Comparison of ENCODE assay signal across 9 mouse cellular contexts in genomic region chr2:33878437-33878836, GRCm38 (mm10). TPM values are rescaled to one million over a fixed set of nuclear protein-coding genes. Genes with fewer than 3 reads are reported as not detected.
DNase-seq lines count a peak whose midpoint lies in the region; ATAC-seq and TF ChIP-seq lines count a peak whose summit lies in the region.
"Had no signal": no experiment of that assay in that cellular context is flagged by ENCODE, and none has a peak within 500 bp of the region (broad histone marks: within the 10 kb centered on the region; RNA-seq: fewer than 3 reads in every experiment).

No protein-coding gene starts in this region.

- H3K27ac ChIP-seq in heart, postnatal 0 days (ENCODE audit: low read depth): peak overlapping the region; percentile 56; the same call in 1 of the 2 replicates
- peak overlapping the region; percentile 98 for H3K27ac ChIP-seq in hindbrain, embryonic 14.5 days
- H3K27ac ChIP-seq in neural tube, embryonic 13.5 days (replicated peaks): peak overlapping the region; percentile 97
- H3K27ac ChIP-seq: stomach, embryonic 15.5 days had no signal

- no peak overlapping the region for H3K9ac ChIP-seq in heart, postnatal 0 days (replicated peaks; ENCODE audit: low read depth, low read length)
- peak overlapping the region; percentile 2; the same call in 1 of the 2 replicates for H3K9ac ChIP-seq in hindbrain, embryonic 14.5 days
- peak overlapping the region; percentile 54 for H3K9ac ChIP-seq in neural tube, embryonic 13.5 days
- H3K9ac ChIP-seq: stomach, embryonic 15.5 days had no signal

- H3K27me3 ChIP-seq in heart, postnatal 0 days (ENCODE audit: control insufficient read depth, insufficient read depth, low read length): no peaks in the 10 kb centered on the region
- H3K27me3 ChIP-seq in hindbrain, embryonic 14.5 days (ENCODE audit: control insufficient read depth, insufficient read depth, low read length): no peaks in the 10 kb centered on the region
- H3K27me3 ChIP-seq in neural tube, embryonic 13.5 days: no peaks in the 10 kb centered on the region
- H3K27me3 ChIP-seq: stomach, embryonic 15.5 days had no signal

- ATAC-seq in heart, postnatal 0 days (ENCODE audit: insufficient read depth, low read depth): no peak
- ATAC-seq in hindbrain, embryonic 14.5 days (ENCODE audit: low FRiP score): no peak
- no peak for ATAC-seq in neural tube, embryonic 13.5 days (ENCODE audit: low read depth)

- peaks cover 10% of the 10 kb centered on the region for H3K4me1 ChIP-seq in heart, postnatal 0 days (ENCODE audit: control insufficient read depth, insufficient read depth)
- H3K4me1 ChIP-seq in hindbrain, embryonic 14.5 days (replicated peaks; ENCODE audit: control insufficient read depth, insufficient read depth, low read length): peaks cover 77% of the 10 kb centered on the region
- peaks cover 97% of the 10 kb centered on the region for H3K4me1 ChIP-seq in neural tube, embryonic 13.5 days (replicated peaks)

- no peak overlapping the region for H3K4me3 ChIP-seq in heart, postnatal 0 days (ENCODE audit: low read depth, low read length)
- no peak overlapping the region for H3K4me3 ChIP-seq in hindbrain, embryonic 14.5 days (replicated peaks; ENCODE audit: low read length)
- no peak overlapping the region for H3K4me3 ChIP-seq in neural tube, embryonic 13.5 days
- H3K4me3 ChIP-seq: stomach, embryonic 15.5 days had no signal

- H3K4me2 ChIP-seq in heart, postnatal 0 days (ENCODE audit: low read depth, low read length): no peak overlapping the region; the same call in 1 of the 2 replicates
- no peak overlapping the region for H3K4me2 ChIP-seq in hindbrain, embryonic 14.5 days (replicated peaks)
- H3K4me2 ChIP-seq in neural tube, embryonic 13.5 days: peak overlapping the region; percentile 13; the same call in 1 of the 2 replicates
- H3K4me2 ChIP-seq: stomach, embryonic 15.5 days had no signal

- peaks cover 8% of the 10 kb centered on the region for H3K36me3 ChIP-seq in heart, postnatal 0 days (replicated peaks; ENCODE audit: control insufficient read depth, insufficient read depth, low read length)
- peaks cover 3% of the 10 kb centered on the region for H3K36me3 ChIP-seq in hindbrain, embryonic 14.5 days (replicated peaks; ENCODE audit: control insufficient read depth, insufficient read depth)
- H3K36me3 ChIP-seq in neural tube, embryonic 13.5 days: peaks cover 9% of the 10 kb centered on the region
- H3K36me3 ChIP-seq: stomach, embryonic 15.5 days had no signal

- H3K9me3 ChIP-seq in heart, postnatal 0 days (replicated peaks; ENCODE audit: control insufficient read depth, low read length): no peaks in the 10 kb centered on the region
- no peaks in the 10 kb centered on the region for H3K9me3 ChIP-seq in hindbrain, embryonic 14.5 days (ENCODE audit: control insufficient read depth, low read length)
- no peaks in the 10 kb centered on the region for H3K9me3 ChIP-seq in neural tube, embryonic 13.5 days
- H3K9me3 ChIP-seq: stomach, embryonic 15.5 days had no signal

- WGBS in heart, postnatal 0 days: 53% methylated on average over 11 of the region's 11 CpGs
- 7% methylated on average over 11 of the region's 11 CpGs for WGBS in hindbrain, embryonic 14.5 days
- 11% methylated on average over 11 of the region's 11 CpGs for WGBS in neural tube, embryonic 13.5 days

- TF ChIP-seq EP300 in heart, postnatal 0 days (IDR thresholded peaks at IDR 0.05; ENCODE audit: low read depth): no peak

- no peak for DNase-seq in heart, postnatal 0 days (ENCODE audit: low spot score)
- DNase-seq in heart, adult 9 months (ENCODE audit: low spot score in 2 of 2): no peak
- peak; percentile 83 for DNase-seq in brain, embryonic 14.5 days (ENCODE audit: low read depth)
- no peak for DNase-seq in hindbrain, embryonic 14.5 days (ENCODE audit: low spot score)
- DNase-seq in B cell, adult 2 months: no peak
- DNase-seq in adipocyte (ENCODE audit: low spot score): no peak
- no peak for DNase-seq in lung, postnatal 10 days

- TF ChIP-seq CTCF in heart, postnatal 0 days (IDR thresholded peaks at IDR 0.05; ENCODE audit: low read depth): no peak
- no peak for TF ChIP-seq CTCF in brain, embryonic 14.5 days (IDR thresholded peaks at IDR 0.05; ENCODE audit: borderline replicate concordance, extremely low read depth, insufficient read depth, insufficient read length)

- TF ChIP-seq POLR2A in brain, embryonic 14.5 days (IDR thresholded peaks at IDR 0.05; ENCODE audit: borderline replicate concordance, extremely low read depth, insufficient read depth, insufficient read length, poor library complexity, severe bottlenecking): no peak

RNA-seq across cellular contexts. Expression of gene Mvb12b, which starts 9.3 kb away (rescaled TPM):
- total RNA-seq in heart, postnatal 0 days (2014; rRNA removed; ENCODE audit: low replicate concordance): 24.7 and 38.7 TPM in 2 replicates
- 7.7 and 8.7 TPM in 2 replicates for polyA plus RNA-seq in heart, postnatal 0 days (2015; fragmentation: Nextera tagmentation; extraction: Ambion mirVana)
- polyA plus RNA-seq in brain, embryonic 14.5 days (2012; rRNA removed): 98.9 and 133 TPM in 2 replicates
- 48.0 and 54.9 TPM in 2 replicates for polyA plus RNA-seq in hindbrain, embryonic 14.5 days (2014; fragmentation: Nextera tagmentation; extraction: Ambion mirVana)
- 60.5 and 67.6 TPM in 2 replicates for polyA plus RNA-seq in neural tube, embryonic 13.5 days (2015; fragmentation: Nextera tagmentation; extraction: Ambion mirVana)
